Mouse (Mus musculus) embryonic facial prominence, embryonic 13.5 days (tissue): Measurements from ENCODE around the gene Ube2e1. TPM values are rescaled to one million over a fixed set of nuclear protein-coding genes. Genes with fewer than 3 reads are reported as not detected.
"Not testable (repeated sequence)": the region's sequence is repeated elsewhere in the genome, so short reads cannot be mapped to it uniquely, and the experiment has no call there.

ENCODE experiments used
- ATAC-seq: fragments of 200-750 bp; cut with Nextera tagmentation; 2 replicates; pipeline ENCODE4 v1.8.0; 2017; ENCODE audit warnings: low read depth; ENCODE audit not compliant: insufficient number of reproducible peaks, insufficient read depth, low FRiP score, low TSS enrichment
- H3K27ac ChIP-seq: fragments of 300-500 bp; sonication (generic); 2 replicates; pipeline ENCODE4 v1.5.1; 2015; ENCODE audit warnings: moderate library complexity, mild to moderate bottlenecking, inconsistent platforms
- H3K27me3 ChIP-seq: fragments of 300-500 bp; sonication (generic); 2 replicates; pipeline ENCODE4 v1.6.1; 2015; ENCODE audit warnings: mild to moderate bottlenecking, inconsistent platforms
- H3K36me3 ChIP-seq: fragments of 300-500 bp; sonication (generic); 2 replicates; pipeline ENCODE4 v1.6.1; 2015; ENCODE audit warnings: mild to moderate bottlenecking, inconsistent platforms
- H3K4me1 ChIP-seq: fragments of 300-500 bp; sonication (generic); 2 replicates; pipeline ENCODE4 v1.6.1; 2015; ENCODE audit warnings: inconsistent platforms
- H3K4me2 ChIP-seq: fragments of 300-500 bp; sonication (generic); 2 replicates; pipeline ENCODE4 v1.6.1; 2015; ENCODE audit warnings: moderate library complexity, mild to moderate bottlenecking, inconsistent platforms
- H3K4me3 ChIP-seq: fragments of 300-500 bp; sonication (generic); 2 replicates; pipeline ENCODE4 v1.5.1; 2015; ENCODE audit warnings: mild to moderate bottlenecking, inconsistent platforms
- H3K9ac ChIP-seq: fragments of 300-500 bp; sonication (generic); 2 replicates; pipeline ENCODE4 v1.6.1; 2015; ENCODE audit warnings: mild to moderate bottlenecking, inconsistent platforms
- H3K9me3 ChIP-seq: fragments of 300-500 bp; sonication (generic); 2 replicates; pipeline ENCODE4 v1.6.1; 2016; ENCODE audit warnings: inconsistent platforms
- WGBS: fragments of 180-500 bp; shearing (Covaris S2); methylation state at CpG from one replicate; pipeline ENCODE4 v1.1.7; 2015; ENCODE audit warnings: mixed read lengths; 5-methylcytosine and 5-hydroxymethylcytosine counted together
- polyA plus RNA-seq: library from polyadenylated mRNA; unstranded; fragments of >200 nt; fragmentation: Nextera tagmentation; extraction: Ambion mirVana; gene quantifications from 2 replicates; pipeline ENCODE4 v1.2.1, GENCODE M21; 2015

Gene Ube2e1
- polyA plus RNA-seq, 1 experiment from 2014 or later, result 158 TPM

DNA sequence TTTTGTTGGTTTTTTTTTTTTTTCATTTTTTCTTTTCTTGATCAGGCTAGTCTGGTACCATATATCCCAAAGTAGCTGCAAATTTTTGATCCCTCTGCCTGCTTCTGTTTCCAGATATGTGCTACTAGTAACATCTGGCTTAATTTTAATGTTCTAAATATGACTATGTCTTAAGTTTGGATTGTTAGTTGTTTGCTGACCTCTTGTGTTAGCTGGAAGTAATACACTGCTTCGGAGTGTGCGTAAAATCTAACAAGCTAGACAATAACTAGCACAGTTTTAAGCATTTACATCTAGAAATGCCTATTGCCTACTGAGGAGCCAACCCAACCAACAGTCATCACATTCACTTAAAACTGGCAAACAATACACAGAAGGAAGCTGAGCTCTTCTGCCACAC is 47.1 kb downstream of the Ube2e1 start:
- Histone ChIP-seq H3K9ac (no peak overlapping the region), H3K36me3 (peaks cover 31% of the 10 kb centered on the region), H3K27ac (no peak overlapping the region), H3K4me3 (no peak overlapping the region), H3K4me1 (no peaks in the 10 kb centered on the region), H3K27me3 (no peaks in the 10 kb centered on the region), H3K9me3 (no peaks in the 10 kb centered on the region), H3K4me2 (no peak overlapping the region)
- no peak for ATAC-seq
- WGBS, result 83% methylated on average over 2 of the region's 2 CpGs

DNA sequence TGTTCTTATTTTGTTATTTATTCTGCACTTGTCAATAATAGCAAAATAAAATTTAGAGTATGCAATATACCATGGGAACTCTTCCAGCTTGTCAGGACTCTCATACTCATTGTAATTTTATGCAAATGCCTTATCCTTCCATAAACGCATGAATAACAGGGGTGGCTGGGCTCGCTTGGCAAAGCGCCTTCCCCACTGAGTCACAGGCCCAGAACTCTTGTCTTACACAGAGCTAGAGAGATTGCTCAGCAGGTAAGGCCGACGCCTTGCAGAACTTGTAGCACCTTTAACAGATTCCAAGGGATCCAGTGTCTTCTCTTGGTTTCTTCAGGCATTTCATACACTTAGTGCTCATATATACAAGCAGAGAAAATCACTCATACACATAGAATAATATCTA is 51.3 kb downstream of the Ube2e1 start:
- Histone ChIP-seq H3K27ac (no peak overlapping the region), H3K9me3 (no peaks in the 10 kb centered on the region), H3K27me3 (no peaks in the 10 kb centered on the region), H3K4me2 (no peak overlapping the region), H3K36me3 (peaks cover 53% of the 10 kb centered on the region), H3K4me1 (no peaks in the 10 kb centered on the region), H3K4me3 (no peak overlapping the region), H3K9ac (no peak overlapping the region)
- ATAC-seq, result no peak
- 90% methylated on average over 5 of the region's 5 CpGs for WGBS

- H3K4me2 ChIP-seq, result no peak overlapping the region
- no peaks in the 10 kb centered on the region for H3K9me3 ChIP-seq
- no peak overlapping the region for H3K27ac ChIP-seq
- ATAC-seq, result no peak
- 77% methylated on average over 1 of the region's 1 CpGs for WGBS
- H3K4me1 ChIP-seq, result peaks cover 9% of the 10 kb centered on the region
- no peak overlapping the region for H3K9ac ChIP-seq
- no peaks in the 10 kb centered on the region for H3K27me3 ChIP-seq
- peaks cover 24% of the 10 kb centered on the region for H3K36me3 ChIP-seq
- H3K4me3 ChIP-seq, result no peak overlapping the region
These were observed 57.1 kb downstream of the Ube2e1 start for GRCm38 (mm10) chr14:18274526-18274925.

DNA sequence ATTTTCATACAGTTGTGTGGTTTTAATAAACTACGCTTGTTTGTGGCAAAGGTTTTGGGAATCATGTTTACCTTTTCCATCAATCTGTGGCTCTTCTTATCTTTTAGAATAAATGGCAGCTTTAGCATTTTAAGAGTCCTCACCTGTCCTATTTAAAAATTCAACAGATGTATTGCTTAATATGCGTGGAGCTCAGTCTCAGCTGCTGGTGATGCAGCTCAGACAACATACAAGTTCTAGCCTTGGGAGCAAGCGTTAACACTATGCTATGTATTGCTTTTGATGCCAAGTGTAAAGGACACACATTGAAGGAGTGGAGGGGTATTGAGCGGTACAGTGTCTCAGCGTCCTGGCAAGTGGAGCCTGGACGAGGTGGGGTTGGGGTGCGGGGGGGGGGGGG is 60.0 kb downstream of the Ube2e1 start:
- H3K27ac ChIP-seq, result peak overlapping the region; percentile 83; the same call in 1 of the 2 replicates
- H3K36me3 ChIP-seq, result peaks cover 18% of the 10 kb centered on the region
- ATAC-seq, result no peak
- WGBS, result 3% methylated on average over 7 of the region's 7 CpGs
- H3K4me1 ChIP-seq, result peaks cover 12% of the 10 kb centered on the region
- H3K9me3 ChIP-seq, result no peaks in the 10 kb centered on the region
- no peaks in the 10 kb centered on the region for H3K27me3 ChIP-seq
- H3K9ac ChIP-seq, result peak overlapping the region; percentile 77
- H3K4me3 ChIP-seq, result peak overlapping the region; percentile 85
- peak overlapping the region; percentile 64 for H3K4me2 ChIP-seq

GRCm38 (mm10) chr14:18270529-18271441 is 60.9 kb downstream of the Ube2e1 start, which contains the start of the genes Nkiras1 and Rpl15:
Nkiras1 (plus strand) TSS chr14:18271136.
Rpl15 (minus strand) TSS chr14:18271391.
- ATAC-seq, result peak; percentile 100

GRCm38 (mm10) chr14:18269947-18270528 is 61.6 kb downstream of the Ube2e1 start:
- H3K27me3 ChIP-seq, H3K9me3 ChIP-seq, ATAC-seq: not testable (repeated sequence)
- peak overlapping the region; percentile 83 for H3K27ac ChIP-seq
- peaks cover 27% of the 10 kb centered on the region for H3K36me3 ChIP-seq
- H3K9ac ChIP-seq, result peak overlapping the region; percentile 99
- WGBS, result 1% methylated on average over 24 of the region's 24 CpGs
- peak overlapping the region; percentile 71 for H3K4me2 ChIP-seq
- peak overlapping the region; percentile 85 for H3K4me3 ChIP-seq
- peaks cover 12% of the 10 kb centered on the region for H3K4me1 ChIP-seq

More at GRCm38 (mm10) chr14:18270529-18271441, 60.9 kb downstream of the Ube2e1 start, which contains the start of the genes Nkiras1 and Rpl15:
- Histone ChIP-seq H3K27ac (peak within 1 kb of the TSS; percentile 83), H3K4me3 (peak within 1 kb of the TSS; percentile 85), H3K4me2 (peak within 1 kb of the TSS; percentile 71), H3K27me3 (no peaks in the 10 kb centered on the region), H3K9ac (peak within 1 kb of the TSS; percentile 99), H3K9me3 (no peaks in the 10 kb centered on the region), H3K4me1 (peaks cover 12% of the 10 kb centered on the region), H3K36me3 (peaks cover 22% of the 10 kb centered on the region)
- under 1% methylated on average over 78 of the region's 78 CpGs for WGBS

DNA sequence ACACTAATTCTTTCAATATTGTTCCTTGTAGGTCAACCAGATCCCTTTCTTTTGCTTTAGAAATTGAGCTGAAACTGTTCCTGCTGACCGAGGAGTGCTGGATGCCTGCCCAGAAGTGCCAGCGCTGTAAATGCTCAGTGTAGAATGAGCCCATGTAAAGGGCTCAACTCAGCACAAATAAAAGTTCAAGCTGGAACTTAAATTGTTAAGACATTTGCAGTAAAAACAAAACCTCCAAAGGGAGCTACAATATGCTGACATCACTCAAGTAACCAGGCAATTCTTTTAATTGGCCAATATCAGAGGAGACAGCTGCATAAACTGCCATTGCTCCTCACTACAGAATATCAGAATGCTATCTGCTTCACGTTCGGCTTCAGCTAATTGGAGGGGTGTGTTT is 68.2 kb downstream of the Ube2e1 start:
- 41% methylated on average over 4 of the region's 4 CpGs for WGBS
- peak; percentile 52; the same call in 1 of the 2 replicates for ATAC-seq

DNA sequence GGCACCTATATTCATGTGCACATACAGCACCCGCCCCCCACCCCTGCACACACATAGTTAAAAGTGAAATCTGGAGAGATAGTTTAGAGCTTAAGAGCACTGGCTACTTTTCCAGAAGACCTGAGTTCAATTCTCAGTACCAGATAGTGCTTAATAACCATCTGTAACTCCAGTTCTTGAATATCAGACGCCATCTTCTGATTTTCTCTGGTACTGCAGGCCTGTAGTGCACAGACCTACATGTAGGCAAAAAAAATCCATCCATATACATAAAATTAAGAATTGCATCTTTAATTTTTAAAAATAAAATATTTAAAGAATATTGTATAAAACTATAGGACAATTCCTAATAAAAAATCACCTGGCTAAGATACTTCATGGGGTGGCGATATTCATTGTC is 70.5 kb downstream of the Ube2e1 start:
- Histone ChIP-seq H3K4me3 (no peak overlapping the region), H3K4me1 (no peaks in the 10 kb centered on the region; the same call in 1 of the 2 replicates), H3K27ac (no peak overlapping the region), H3K4me2 (no peak overlapping the region), H3K9ac (no peak overlapping the region), H3K27me3 (no peaks in the 10 kb centered on the region), H3K36me3 (peaks cover 6% of the 10 kb centered on the region; the same call in 1 of the 2 replicates), H3K9me3 (0 out of 2 replicates have a peak, but pooled peaks cover 3% of the 10 kb centered on the region)
- ATAC-seq, result no peak
- 84% methylated on average over 3 of the region's 3 CpGs for WGBS

More for the DNA sequence above, 68.2 kb downstream of the Ube2e1 start:
- H3K9ac ChIP-seq, result no peak overlapping the region
- 0 out of 2 replicates have a peak, but pooled peaks cover 3% of the 10 kb centered on the region for H3K9me3 ChIP-seq
- H3K4me2 ChIP-seq, result no peak overlapping the region
- peaks cover 24% of the 10 kb centered on the region for H3K36me3 ChIP-seq
- no peak overlapping the region for H3K27ac ChIP-seq
- H3K4me3 ChIP-seq, result no peak overlapping the region
- no peaks in the 10 kb centered on the region; the same call in 1 of the 2 replicates for H3K4me1 ChIP-seq
- no peaks in the 10 kb centered on the region for H3K27me3 ChIP-seq

DNA sequence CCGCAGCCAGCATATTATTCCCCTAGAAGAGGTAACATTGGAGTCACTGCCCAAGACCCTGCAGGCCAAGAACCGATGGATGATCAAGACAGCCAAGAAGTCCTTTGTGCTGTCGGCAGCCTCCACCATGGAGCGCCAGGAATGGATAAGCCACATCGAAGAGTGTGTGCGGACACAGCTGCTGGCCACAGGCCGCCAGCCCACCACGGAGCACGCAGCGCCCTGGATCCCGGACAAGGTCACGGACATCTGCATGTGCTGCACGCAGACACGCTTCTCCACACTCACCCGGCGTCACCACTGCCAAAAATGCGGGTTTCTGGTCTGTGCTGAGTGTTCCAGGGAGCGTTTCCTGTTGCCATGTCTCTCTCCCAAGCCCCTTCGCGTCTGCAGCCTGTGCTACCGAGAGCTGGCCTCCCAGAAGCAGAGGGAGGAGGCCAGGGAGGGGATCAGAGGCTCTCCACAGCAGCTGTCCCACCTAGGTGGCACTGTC is 89.0 kb downstream of the Ube2e1 start:
- Histone ChIP-seq H3K36me3 (no peaks in the 10 kb centered on the region), H3K9me3 (no peaks in the 10 kb centered on the region), H3K4me1 (no peaks in the 10 kb centered on the region), H3K27ac (no peak overlapping the region), H3K4me2 (no peak overlapping the region), H3K27me3 (no peaks in the 10 kb centered on the region), H3K9ac (no peak overlapping the region), H3K4me3 (no peak overlapping the region)
- WGBS, result 84% methylated on average over 21 of the region's 21 CpGs
- ATAC-seq, result no peak

DNA sequence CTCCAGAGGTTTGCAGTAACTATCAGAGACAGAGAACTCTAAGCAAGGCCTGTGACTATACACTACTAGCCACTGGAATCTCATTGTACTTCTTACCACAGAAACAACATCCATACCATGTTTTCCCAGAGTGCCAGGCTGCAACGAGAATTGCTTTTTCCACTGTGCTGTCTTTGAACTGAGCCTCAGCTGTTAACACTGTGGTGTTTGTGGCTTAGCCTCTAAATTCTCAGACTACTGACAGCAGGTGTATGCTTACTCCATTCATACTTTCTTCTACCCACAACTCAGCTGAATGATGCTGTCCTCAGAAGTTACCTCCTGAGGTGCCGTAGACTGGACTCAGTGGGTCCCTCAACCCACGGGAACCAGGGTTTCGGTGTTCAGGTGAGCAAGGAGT is 89.9 kb downstream of the Ube2e1 start:
- Histone ChIP-seq H3K4me2 (no peak overlapping the region), H3K27ac (no peak overlapping the region), H3K9me3 (no peaks in the 10 kb centered on the region), H3K36me3 (no peaks in the 10 kb centered on the region), H3K4me3 (no peak overlapping the region), H3K27me3 (no peaks in the 10 kb centered on the region), H3K9ac (no peak overlapping the region), H3K4me1 (no peaks in the 10 kb centered on the region)
- WGBS, result 79% methylated on average over 4 of the region's 4 CpGs
- ATAC-seq, result no peak

- H3K27me3 ChIP-seq, result no peaks in the 10 kb centered on the region
- no peaks in the 10 kb centered on the region for H3K4me1 ChIP-seq
- no peak overlapping the region for H3K4me2 ChIP-seq
- 39% methylated on average over 7 of the region's 7 CpGs for WGBS
- no peak overlapping the region for H3K9ac ChIP-seq
- ATAC-seq, result no peak
- no peak overlapping the region for H3K27ac ChIP-seq
- no peaks in the 10 kb centered on the region for H3K36me3 ChIP-seq
- no peak overlapping the region for H3K4me3 ChIP-seq
- no peaks in the 10 kb centered on the region for H3K9me3 ChIP-seq
These were observed 91.5 kb downstream of the Ube2e1 start for GRCm38 (mm10) chr14:18240132-18240531.
